Mouse (Mus musculus) liver, postnatal 0 days (tissue): ENCODE measurements around the gene Rtl5. TPM values are rescaled to one million over a fixed set of nuclear protein-coding genes. Genes with fewer than 3 reads are reported as not detected.

ENCODE experiments used
- ATAC-seq: fragments of 200-750 bp; cut with Nextera tagmentation; 2 replicates; pipeline ENCODE4 v1.8.0; 2017; ENCODE audit warnings: mild to moderate bottlenecking, moderate library complexity
- DNase-seq: peaks from one replicate; pipeline ENCODE4 v3.0.0-alpha.2; 2016
- H3K27ac ChIP-seq: fragments of 300-500 bp; sonication (generic); 2 replicates; pipeline ENCODE4 v1.5.1; 2014; ENCODE audit warnings: antibody characterized with exemption, moderate library complexity, mild to moderate bottlenecking, low read depth
- H3K27me3 ChIP-seq: fragments of 300-500 bp; sonication (generic); 2 replicates; pipeline ENCODE4 v1.6.1; 2014; ENCODE audit warnings: low read length, control low read depth, mixed read lengths; ENCODE audit not compliant: insufficient read depth
- H3K36me3 ChIP-seq: fragments of 300-500 bp; sonication (generic); replicated peaks from 2 replicates; pipeline ENCODE4 v1.6.1; 2014; ENCODE audit warnings: mild to moderate bottlenecking, control low read depth, low read length, moderate library complexity, mixed read lengths; ENCODE audit not compliant: insufficient read depth
- H3K4me1 ChIP-seq: fragments of 300-500 bp; sonication (generic); 2 replicates; pipeline ENCODE4 v1.6.1; 2014; ENCODE audit warnings: antibody characterized with exemption, mild to moderate bottlenecking, control low read depth; ENCODE audit not compliant: insufficient read depth
- H3K4me2 ChIP-seq: fragments of 300-500 bp; sonication (generic); 2 replicates; pipeline ENCODE4 v1.6.1; 2014; ENCODE audit warnings: low read depth, mild to moderate bottlenecking, low read length, moderate library complexity, mixed read lengths
- H3K4me3 ChIP-seq: fragments of 300-500 bp; sonication (generic); 2 replicates; pipeline ENCODE4 v1.5.1; 2014; ENCODE audit warnings: low read depth, low read length
- H3K9ac ChIP-seq: fragments of 300-500 bp; sonication (generic); replicated peaks from 2 replicates; pipeline ENCODE4 v1.6.1; 2014; ENCODE audit warnings: mild to moderate bottlenecking, moderate library complexity
- H3K9me3 ChIP-seq: fragments of 300-500 bp; sonication (generic); 2 replicates; pipeline ENCODE4 v1.6.1; 2016; ENCODE audit warnings: mild to moderate bottlenecking, control low read depth, low read length, mixed read lengths
- CTCF ChIP-seq: sonication (generic); IDR thresholded peaks from 2 replicates; pipeline ENCODE4 v1.5.1; 2016; ENCODE audit warnings: antibody characterized with exemption, low read depth
- EP300 ChIP-seq: IDR thresholded peaks from 2 replicates; pipeline ENCODE4 v1.6.1; 2016; ENCODE audit warnings: antibody characterized with exemption, low read depth, mild to moderate bottlenecking
- WGBS: fragments of 180-500 bp; shearing (Covaris S2); extraction: QIAGEN DNeasy Blood & Tissue Kit; methylation state at CpG from one replicate; pipeline ENCODE4 v1.1.7; 2014; ENCODE audit not compliant: insufficient replicate concordance; 5-methylcytosine and 5-hydroxymethylcytosine counted together
- polyA plus RNA-seq: library from polyadenylated mRNA; unstranded; fragments of >200 nt; fragmentation: Nextera tagmentation; extraction: Ambion mirVana; gene quantifications from 2 replicates; pipeline ENCODE4 v1.2.1, GENCODE M21; 2015

Gene Rtl5
- polyA plus RNA-seq, 1 experiment from 2014 or later, result 0.22 TPM

DNA sequence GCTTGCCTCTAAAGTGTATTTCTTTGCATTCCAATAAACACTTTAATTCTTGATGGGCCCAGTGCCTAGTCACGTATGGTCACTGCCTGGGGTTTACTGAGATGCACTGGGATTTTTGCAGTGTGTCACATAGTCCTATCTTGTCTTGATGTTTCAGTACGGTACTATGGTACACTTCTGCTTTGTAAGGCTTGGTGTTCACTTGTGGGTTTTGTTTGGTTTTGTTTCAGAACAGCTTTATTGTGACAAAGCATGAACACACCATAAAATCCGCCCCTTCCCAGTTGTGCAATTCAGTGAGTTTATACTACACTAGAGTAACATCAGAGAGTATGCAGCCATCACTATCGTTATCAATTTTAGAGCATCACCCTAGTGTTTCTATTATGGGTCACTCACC lies 17.1 kb downstream of the Rtl5 start:
- Histone ChIP-seq H3K27ac (no peak overlapping the region), H3K4me3 (no peak overlapping the region), H3K27me3 (peaks cover 3% of the 10 kb centered on the region; the same call in 1 of the 2 replicates), H3K4me2 (no peak overlapping the region), H3K9me3 (no peaks in the 10 kb centered on the region), H3K9ac (no peak overlapping the region), H3K4me1 (no peaks in the 10 kb centered on the region), H3K36me3 (no peaks in the 10 kb centered on the region)
- TF ChIP-seq CTCF (no peak), EP300 (no peak)
- WGBS, result 69% methylated on average over 4 of the region's 4 CpGs
- ATAC-seq, result no peak
- DNase-seq, result no peak

DNA sequence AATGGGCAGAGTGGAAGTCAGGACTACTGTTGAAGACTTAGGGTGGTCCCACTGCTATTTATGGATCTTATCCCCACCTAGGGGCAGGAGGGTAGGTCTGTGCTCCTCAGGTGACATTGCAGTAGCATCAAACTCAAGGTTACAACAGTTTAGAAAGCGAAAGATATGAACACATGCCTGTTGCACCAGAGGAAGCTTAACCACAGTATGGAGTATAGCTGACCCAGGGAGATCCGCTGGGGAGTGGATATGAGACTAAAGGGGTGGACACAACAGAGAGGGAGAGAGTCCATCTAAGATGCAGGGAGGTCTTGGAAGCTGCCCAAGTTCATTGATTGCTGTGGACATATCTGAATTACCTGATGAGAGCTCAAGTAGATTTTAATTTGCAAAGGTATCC lies 17.7 kb downstream of the Rtl5 start:
- no peak for ATAC-seq
- 54% methylated on average over 2 of the region's 2 CpGs for WGBS
- DNase-seq, result no peak
- no peak overlapping the region for H3K9ac ChIP-seq
- peaks cover 3% of the 10 kb centered on the region; the same call in 1 of the 2 replicates for H3K27me3 ChIP-seq
- TF ChIP-seq CTCF (no peak), EP300 (no peak)
- no peak overlapping the region for H3K4me2 ChIP-seq
- no peaks in the 10 kb centered on the region for H3K9me3 ChIP-seq
- no peak overlapping the region for H3K27ac ChIP-seq
- H3K4me3 ChIP-seq, result no peak overlapping the region
- H3K4me1 ChIP-seq, result no peaks in the 10 kb centered on the region
- H3K36me3 ChIP-seq, result no peaks in the 10 kb centered on the region

DNA sequence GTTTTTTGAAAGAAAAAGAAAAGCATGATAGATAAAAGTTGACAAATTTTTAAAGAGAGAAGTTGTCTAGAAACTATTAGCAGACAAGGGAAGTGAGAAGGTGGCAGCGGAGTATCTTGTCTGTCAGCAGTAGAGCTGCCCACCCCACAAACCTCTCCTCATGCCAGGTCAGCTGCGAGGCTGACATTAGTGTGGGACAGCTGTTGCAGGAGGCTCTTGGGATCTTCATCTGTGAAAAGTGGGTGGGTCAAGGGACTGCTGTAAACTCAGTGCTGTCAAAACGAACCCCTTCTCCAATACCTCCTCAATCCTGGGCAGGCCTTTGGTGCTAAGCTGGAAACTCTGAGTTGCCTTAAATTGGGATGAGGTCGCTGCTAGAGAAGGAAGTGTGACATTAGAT lies 19.9 kb downstream of the Rtl5 start:
- no peak for TF ChIP-seq CTCF
- no peak for TF ChIP-seq EP300
- H3K4me3 ChIP-seq, result no peak overlapping the region
- WGBS, result 48% methylated on average over 4 of the region's 4 CpGs

DNA sequence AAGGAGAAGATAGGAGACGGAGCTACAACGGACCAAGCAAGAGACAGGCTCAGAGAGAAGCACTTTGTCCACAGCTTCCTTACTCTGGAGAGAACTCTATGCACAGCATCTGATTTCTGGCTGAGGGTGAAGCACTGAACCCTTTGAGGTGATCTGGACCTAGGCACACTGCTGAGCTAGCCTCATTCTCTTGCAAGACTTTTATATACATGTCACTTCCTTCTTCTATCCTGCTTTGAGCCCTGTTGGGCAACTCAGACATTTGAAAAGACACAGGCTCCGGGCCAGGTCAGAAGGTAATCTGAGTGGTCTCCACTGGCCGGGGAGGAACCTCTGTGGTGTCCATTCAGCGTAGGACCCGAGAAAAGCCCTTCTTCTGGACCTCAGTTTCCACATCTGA lies 20.6 kb downstream of the Rtl5 start:
- no peak for ATAC-seq
- H3K27ac ChIP-seq, result no peak overlapping the region
- peaks cover 3% of the 10 kb centered on the region; the same call in 1 of the 2 replicates for H3K27me3 ChIP-seq
- H3K4me1 ChIP-seq, result no peaks in the 10 kb centered on the region
- no peak overlapping the region for H3K4me3 ChIP-seq
- TF ChIP-seq EP300 (no peak), CTCF (no peak)
- H3K9me3 ChIP-seq, result no peaks in the 10 kb centered on the region
- whole genome bisulfite sequencing, result 50% methylated on average over 6 of the region's 6 CpGs
- no peak overlapping the region for H3K9ac ChIP-seq
- DNase-seq, result no peak
- no peaks in the 10 kb centered on the region for H3K36me3 ChIP-seq
- no peak overlapping the region for H3K4me2 ChIP-seq

More for the DNA sequence above, 19.9 kb downstream of the Rtl5 start:
- H3K4me2 ChIP-seq, result no peak overlapping the region
- H3K36me3 ChIP-seq, result no peaks in the 10 kb centered on the region
- no peak overlapping the region for H3K9ac ChIP-seq
- ATAC-seq, result no peak
- peaks cover 3% of the 10 kb centered on the region; the same call in 1 of the 2 replicates for H3K27me3 ChIP-seq
- DNase-seq, result no peak
- H3K4me1 ChIP-seq, result no peaks in the 10 kb centered on the region
- no peaks in the 10 kb centered on the region for H3K9me3 ChIP-seq
- H3K27ac ChIP-seq, result no peak overlapping the region

DNA sequence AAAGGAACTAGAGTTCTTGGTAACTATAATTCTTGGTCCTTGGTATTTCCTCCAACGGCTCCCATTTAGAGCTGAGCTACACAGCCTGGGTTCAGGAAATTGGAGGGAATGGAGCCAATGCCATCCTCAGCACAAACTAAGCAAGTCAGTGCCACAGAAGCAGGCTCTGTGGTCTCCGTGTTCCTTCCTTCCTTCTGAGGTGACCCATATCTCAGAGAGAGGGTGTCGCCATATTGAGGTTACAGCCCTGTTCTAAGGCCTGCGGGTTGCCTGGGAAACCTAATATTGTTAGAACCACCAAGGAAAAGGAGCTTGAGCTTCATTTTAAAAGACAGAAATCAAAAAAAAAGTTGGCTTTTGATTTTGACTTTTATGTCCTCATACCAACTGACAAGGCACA lies 28.7 kb downstream of the Rtl5 start:
- Histone ChIP-seq H3K36me3 (no peaks in the 10 kb centered on the region), H3K4me2 (no peak overlapping the region), H3K27ac (no peak overlapping the region), H3K9ac (no peak overlapping the region), H3K9me3 (no peaks in the 10 kb centered on the region), H3K4me3 (no peak overlapping the region), H3K4me1 (no peaks in the 10 kb centered on the region), H3K27me3 (no peaks in the 10 kb centered on the region; the same call in 1 of the 2 replicates)
- no peak for TF ChIP-seq CTCF
- no peak for TF ChIP-seq EP300
- WGBS, result 52% methylated on average over 4 of the region's 4 CpGs
- ATAC-seq (no peak), DNase-seq (no peak)

DNA sequence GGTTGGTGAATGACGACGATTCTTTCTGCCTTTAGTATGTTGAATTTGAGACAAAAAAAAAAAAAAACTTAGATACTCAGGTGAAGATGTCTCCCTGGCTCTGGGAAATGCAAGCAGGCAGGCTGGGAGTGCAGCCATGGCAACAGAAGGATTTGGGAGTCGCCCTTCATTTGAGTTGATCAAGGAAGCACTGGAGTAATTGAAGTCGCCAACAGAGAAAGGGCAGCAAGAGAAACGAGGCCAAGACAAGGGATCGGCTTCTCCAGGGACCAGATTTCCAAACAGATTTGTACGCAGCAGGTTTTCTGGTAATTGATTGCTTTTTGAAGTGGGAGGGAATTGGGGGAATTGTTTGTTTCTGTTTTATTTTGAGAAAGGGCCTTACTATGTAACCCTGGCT lies 29.5 kb downstream of the Rtl5 start:
- WGBS, result 73% methylated on average over 7 of the region's 7 CpGs
- H3K9me3 ChIP-seq, result no peaks in the 10 kb centered on the region
- TF ChIP-seq EP300 (no peak), CTCF (no peak)
- H3K4me2 ChIP-seq, result no peak overlapping the region
- H3K9ac ChIP-seq, result no peak overlapping the region
- ATAC-seq (no peak), DNase-seq (no peak)
- no peaks in the 10 kb centered on the region for H3K36me3 ChIP-seq
- H3K27me3 ChIP-seq, result no peaks in the 10 kb centered on the region; the same call in 1 of the 2 replicates
- H3K4me1 ChIP-seq, result no peaks in the 10 kb centered on the region
- H3K4me3 ChIP-seq, result no peak overlapping the region
- no peak overlapping the region for H3K27ac ChIP-seq
